Mouse (Mus musculus): ENCODE results near the gene Bmp8a. TPM values are rescaled to one million over a fixed set of nuclear protein-coding genes. Genes with fewer than 3 reads are reported as not detected.
"Not testable (repeated sequence)": the region's sequence is repeated elsewhere in the genome, so short reads cannot be mapped to it uniquely, and the experiment has no call there.

Gene Bmp8a
- total RNA-seq, 4 experiments from 2014 or later = not detected

GRCm38 (mm10) chr4:123289038-123289437 lies 54.0 kb downstream of the Bmp8a start:
- DNase-seq (ENCODE audit: low spot score in 2 of 2) = no peak

- DNase-seq (ENCODE audit: low spot score in 2 of 2) = no peak
Observed at GRCm38 (mm10) chr4:123286790-123287189, 56.3 kb downstream of the Bmp8a start.

- DNase-seq (ENCODE audit: low spot score in 2 of 2) = no peak
Observed at GRCm38 (mm10) chr4:123284731-123285624, 58.1 kb downstream of the Bmp8a start.

GRCm38 (mm10) chr4:123283675-123284064 lies 59.4 kb downstream of the Bmp8a start:
- DNase-seq (ENCODE audit: low spot score in 2 of 2) = not testable (repeated sequence)

GRCm38 (mm10) chr4:123282915-123283674 lies 60.0 kb downstream of the Bmp8a start:
- DNase-seq (ENCODE audit: low spot score in 2 of 2) = not testable (repeated sequence)

DNA sequence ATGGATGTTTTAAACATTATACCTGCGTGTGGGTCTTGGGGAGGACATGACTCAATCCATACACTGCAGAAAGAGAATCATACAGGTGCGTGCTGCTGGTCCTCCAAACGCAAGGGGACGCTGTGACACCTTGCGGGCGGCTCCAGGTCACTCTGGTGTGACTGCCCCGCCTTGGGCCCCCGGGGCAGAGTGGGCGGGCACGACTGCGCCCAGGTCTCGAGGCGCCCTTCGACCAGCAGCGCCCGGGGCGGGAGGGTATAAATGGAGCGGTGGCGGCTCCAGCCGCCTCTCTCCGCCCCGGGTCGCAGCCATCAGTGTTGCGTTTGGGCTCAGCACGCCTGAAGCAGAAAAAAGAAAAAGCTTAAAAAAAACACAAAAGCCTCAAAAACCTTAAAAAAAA lies 60.6 kb downstream of the Bmp8a start:
- peak; percentile 76 to 79 for DNase-seq (ENCODE audit: low spot score in 2 of 2)

DNA sequence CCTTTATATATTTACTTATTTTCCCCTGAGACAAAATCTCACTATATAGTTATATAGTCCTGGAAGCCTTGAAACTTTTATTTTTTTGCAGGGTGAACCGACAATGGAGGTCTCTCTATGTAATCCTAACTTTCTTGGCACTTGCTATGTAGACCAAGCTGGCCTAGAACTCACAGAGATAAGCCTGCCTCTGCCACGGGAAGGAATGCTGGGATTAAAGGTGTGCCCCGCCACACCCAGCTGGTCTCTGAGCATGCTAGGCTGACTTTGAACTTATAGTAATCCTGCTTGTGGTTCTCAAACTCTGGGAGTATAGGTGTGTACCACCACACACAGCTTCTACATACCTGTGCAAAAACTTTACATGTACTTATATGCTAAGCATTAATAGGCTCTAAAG lies 62.9 kb downstream of the Bmp8a start:
- DNase-seq (ENCODE audit: low spot score in 2 of 2) = no peak

DNA sequence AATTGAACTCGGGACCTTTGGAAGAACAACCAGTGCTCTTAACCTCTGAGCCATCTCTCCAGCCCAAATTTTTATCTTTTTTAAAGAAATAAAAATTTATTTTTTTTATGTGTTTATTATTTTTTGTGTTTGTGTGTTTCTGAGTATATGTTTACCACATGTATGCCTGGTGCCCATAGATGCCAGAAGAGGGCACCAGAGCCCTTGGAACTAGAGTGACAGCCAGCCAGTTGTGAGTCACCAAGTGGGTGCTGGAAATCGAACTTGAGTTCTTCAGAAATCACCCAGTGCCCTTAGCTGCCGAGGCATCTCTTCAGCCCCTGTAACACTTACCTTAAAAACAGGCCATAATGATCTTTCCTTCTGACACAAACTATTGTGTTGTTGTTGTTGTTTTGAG lies 72.0 kb downstream of the Bmp8a start:
- no peak for DNase-seq (ENCODE audit: low spot score in 2 of 2)

Other genes starting within 250 kb of the Bmp8a start
- gene Bmp8b, start 238.1 kb downstream of the Bmp8a start, total RNA-seq (2022) = under 1 TPM in 3 of 4 experiments, not detected in 1; 0.16 to 0.19 (median 0.19) TPM
- under 1 TPM in 3 of 4 experiments, not detected in 1; 0.22 to 0.46 (median 0.27) TPM for gene Oxct2b, start 227.0 kb downstream of the Bmp8a start, total RNA-seq (2022)
- gene Ppie, start 203.3 kb downstream of the Bmp8a start, total RNA-seq (2022) = 10 to 100 TPM; 19.4 to 21.0 (median 20.2) TPM
- 100 to 1,000 TPM; 419 to 526 (median 447) TPM for gene Hpcal4, start 160.0 kb downstream of the Bmp8a start, total RNA-seq (2022)
- gene Nt5c1a, start 141.7 kb downstream of the Bmp8a start, total RNA-seq (2022) = 10 to 100 TPM; 10.1 to 14.5 (median 12.5) TPM
- 1 to 10 TPM; 3.9 to 6.5 (median 5.9) TPM for gene Heyl, start 109.7 kb downstream of the Bmp8a start, total RNA-seq (2022)
- 10 to 100 TPM; 40.2 to 43.2 (median 42.4) TPM for gene Pabpc4, start 80.9 kb downstream of the Bmp8a start, total RNA-seq (2022)
- gene Oxct2a, start 19.6 kb downstream of the Bmp8a start, total RNA-seq (2022) = under 1 TPM in 2 of 4 experiments, not detected in 2; 0.20 to 0.26 TPM

Data from left cerebral cortex, adult 8-10 months (tissue).